Mouse (Mus musculus) small intestine, adult 2 months (tissue): ENCODE measurements around the gene Nadsyn1. TPM values are rescaled to one million over a fixed set of nuclear protein-coding genes. Genes with fewer than 3 reads are reported as not detected.

Source experiments
- H3K27ac ChIP-seq: fragments of 200-500 bp; 2 replicates; pipeline ENCODE4 v1.5.1; 2012; ENCODE audit warnings: low read depth, low read length, control low read depth, inconsistent platforms; ENCODE audit not compliant: insufficient read depth
- H3K27me3 ChIP-seq: fragments of 200-500 bp; 2 replicates; pipeline ENCODE4 v1.6.1; 2012; ENCODE audit warnings: mild to moderate bottlenecking, moderate library complexity, low read length, inconsistent platforms; ENCODE audit not compliant: control insufficient read depth, insufficient read depth
- H3K36me3 ChIP-seq: fragments of 200-500 bp; 2 replicates; pipeline ENCODE4 v1.6.1; 2012; ENCODE audit warnings: mild to moderate bottlenecking, low read length, control low read depth, inconsistent platforms; ENCODE audit not compliant: control insufficient read depth, insufficient read depth
- H3K4me1 ChIP-seq: fragments of 200-500 bp; 2 replicates; pipeline ENCODE4 v1.6.1; 2012; ENCODE audit warnings: low read length, inconsistent platforms, mixed read lengths; ENCODE audit not compliant: control insufficient read depth, insufficient read depth, insufficient read length
- H3K4me3 ChIP-seq: fragments of 200-500 bp; 2 replicates; pipeline ENCODE4 v1.5.1; 2012; ENCODE audit warnings: low read depth, mild to moderate bottlenecking, control low read depth, inconsistent platforms, low read length, moderate library complexity
- CTCF ChIP-seq: fragments of 200-500 bp; IDR thresholded peaks from 2 replicates; pipeline ENCODE4 v1.5.1; 2012; ENCODE audit warnings: low read depth, mild to moderate bottlenecking, control low read depth, inconsistent platforms, low read length, moderate library complexity, mixed read lengths; ENCODE audit not compliant: insufficient replicate concordance, insufficient read length; ENCODE audit errors: extremely low read depth
- POLR2A ChIP-seq: fragments of 200-500 bp; IDR thresholded peaks from 2 replicates; pipeline ENCODE4 v1.6.1; 2012; ENCODE audit warnings: low read depth, mild to moderate bottlenecking, control low read depth, inconsistent platforms, low read length, moderate library complexity
- WGBS: fragments of 180-500 bp; shearing (Covaris S2); methylation state at CpG from one replicate; pipeline ENCODE4 v1.1.7; 2018; 5-methylcytosine and 5-hydroxymethylcytosine counted together
- polyA plus RNA-seq: library from polyadenylated mRNA; depleted of rRNA; stranded (reverse); fragments of >200 nt; gene quantifications from 2 replicates; pipeline ENCODE4 v1.2.3, GENCODE M21; 2012; rRNA removed

Gene Nadsyn1
- polyA plus RNA-seq, 1 experiment: 55.4 TPM

DNA sequence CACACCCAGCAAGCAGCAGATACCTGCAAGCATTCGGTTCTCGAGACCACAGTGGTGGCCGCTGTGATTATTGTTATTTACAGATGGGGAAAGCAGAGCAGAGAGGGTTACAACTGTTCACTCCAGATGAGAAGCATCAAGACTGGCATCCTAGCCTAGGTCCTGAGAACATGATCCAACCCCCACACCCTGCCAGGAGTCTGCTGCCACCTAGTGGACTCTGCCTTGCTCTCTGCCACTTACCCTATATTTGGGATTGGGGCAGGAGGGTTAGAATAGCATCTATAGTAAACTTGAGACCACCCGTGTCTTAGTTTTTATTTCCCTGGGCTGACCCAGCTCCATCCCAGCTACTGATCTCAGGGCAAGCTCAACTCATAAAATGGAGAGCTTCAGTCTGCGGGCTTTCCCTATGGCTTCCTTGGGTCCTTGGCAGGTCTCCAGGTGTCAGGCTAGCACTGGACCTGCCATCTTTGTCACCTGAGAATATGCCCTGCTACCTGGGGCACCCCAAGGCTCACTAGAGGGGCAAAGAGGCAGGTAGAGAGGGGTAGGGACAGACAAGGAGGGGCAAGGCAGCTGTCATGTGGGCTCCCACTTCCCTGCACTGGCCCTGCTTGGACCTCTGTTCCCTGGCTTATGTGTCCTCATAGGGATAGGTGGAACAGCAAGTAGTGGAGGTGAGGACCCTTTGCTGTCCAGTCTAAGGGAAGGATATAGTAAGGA, 68.5 kb downstream of the Nadsyn1 start:
- Histone ChIP-seq H3K27ac (no peak overlapping the region), H3K27me3 (no peaks in the 10 kb centered on the region), H3K36me3 (no peaks in the 10 kb centered on the region), H3K4me3 (no peak overlapping the region), H3K4me1 (peaks cover 17% of the 10 kb centered on the region)
- WGBS: 38% methylated on average over 5 of the region's 5 CpGs
- TF ChIP-seq POLR2A (no peak), CTCF (peak; percentile 89; the same call in 1 of the 2 replicates)

DNA sequence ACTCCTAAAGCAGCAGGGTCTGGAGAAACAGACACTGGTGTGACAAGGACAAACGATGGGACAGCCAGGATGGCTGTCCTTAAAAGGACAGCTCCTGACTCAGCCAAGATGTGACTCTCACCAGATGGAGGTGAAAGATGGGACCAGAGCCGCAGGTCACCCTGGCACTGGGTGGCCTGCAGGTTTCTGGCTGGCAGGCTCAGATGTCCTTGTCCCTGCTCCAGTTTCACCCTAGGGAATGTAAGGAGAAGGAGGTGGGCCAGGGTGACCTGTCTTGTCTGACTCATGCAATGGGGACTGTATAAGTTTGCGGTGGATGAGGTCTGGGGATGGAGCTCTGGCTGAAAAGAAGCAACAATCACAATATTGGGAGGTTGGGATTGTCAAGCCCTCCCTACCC, 70.0 kb downstream of the Nadsyn1 start:
- Histone ChIP-seq H3K27ac (0 out of 2 replicates have a peak overlapping the region, but pooled peaks have one; percentile 27), H3K27me3 (no peaks in the 10 kb centered on the region), H3K4me1 (peaks cover 17% of the 10 kb centered on the region), H3K4me3 (no peak overlapping the region), H3K36me3 (no peaks in the 10 kb centered on the region)
- no peak for TF ChIP-seq POLR2A
- TF ChIP-seq CTCF: no peak
- WGBS: 85% methylated on average over 3 of the region's 3 CpGs

DNA sequence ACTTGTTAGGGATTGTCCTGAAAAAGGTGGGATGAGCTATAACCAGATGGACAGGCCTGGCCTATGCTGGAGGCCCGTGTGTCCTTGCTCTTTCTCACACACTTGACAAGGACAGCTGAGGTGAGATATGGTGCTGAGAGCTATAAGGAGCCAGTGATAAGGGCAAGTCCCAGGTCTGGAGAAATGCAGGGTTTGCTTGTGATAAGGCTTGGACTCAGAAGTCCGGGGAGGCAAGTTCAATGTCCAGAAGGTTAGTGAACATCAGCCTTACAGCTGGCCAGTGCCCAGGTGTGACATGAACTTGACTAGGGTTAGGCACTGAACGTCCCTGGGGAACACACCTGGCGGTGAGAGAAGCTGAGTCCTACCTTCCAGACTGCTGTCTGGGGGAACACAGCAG, 70.6 kb downstream of the Nadsyn1 start:
- H3K27ac ChIP-seq: peak overlapping the region; percentile 75
- no peak overlapping the region for H3K4me3 ChIP-seq
- H3K36me3 ChIP-seq: no peaks in the 10 kb centered on the region
- H3K4me1 ChIP-seq: peaks cover 14% of the 10 kb centered on the region
- H3K27me3 ChIP-seq: no peaks in the 10 kb centered on the region
- TF ChIP-seq POLR2A (no peak), CTCF (no peak)
- WGBS: 37% methylated on average over 4 of the region's 4 CpGs

DNA sequence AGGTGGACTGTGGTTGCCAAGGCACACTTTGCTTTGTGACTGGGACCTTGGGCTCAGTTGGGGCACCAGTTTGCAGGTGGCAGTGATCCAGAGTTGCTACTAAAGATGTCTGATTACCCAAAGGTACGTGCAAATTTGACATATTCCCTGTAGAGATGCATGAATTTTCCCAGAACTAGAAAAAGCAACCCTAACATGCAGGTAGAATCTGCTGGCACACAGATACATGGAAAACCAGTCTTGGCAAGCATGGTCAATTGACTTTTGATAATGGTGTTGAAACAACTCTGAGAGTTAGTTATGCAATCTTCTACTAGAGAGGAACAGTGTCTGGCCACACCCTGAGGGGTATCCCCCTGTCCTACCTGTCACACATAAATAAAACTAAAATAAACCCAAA, 71.3 kb downstream of the Nadsyn1 start:
- Histone ChIP-seq H3K27ac (0 out of 2 replicates have a peak overlapping the region, but pooled peaks have one; percentile 75), H3K4me1 (peaks cover 10% of the 10 kb centered on the region), H3K4me3 (no peak overlapping the region), H3K27me3 (no peaks in the 10 kb centered on the region), H3K36me3 (no peaks in the 10 kb centered on the region)
- no peak for TF ChIP-seq POLR2A
- no peak for TF ChIP-seq CTCF
- 32% methylated on average over 1 of the region's 1 CpGs for WGBS

DNA sequence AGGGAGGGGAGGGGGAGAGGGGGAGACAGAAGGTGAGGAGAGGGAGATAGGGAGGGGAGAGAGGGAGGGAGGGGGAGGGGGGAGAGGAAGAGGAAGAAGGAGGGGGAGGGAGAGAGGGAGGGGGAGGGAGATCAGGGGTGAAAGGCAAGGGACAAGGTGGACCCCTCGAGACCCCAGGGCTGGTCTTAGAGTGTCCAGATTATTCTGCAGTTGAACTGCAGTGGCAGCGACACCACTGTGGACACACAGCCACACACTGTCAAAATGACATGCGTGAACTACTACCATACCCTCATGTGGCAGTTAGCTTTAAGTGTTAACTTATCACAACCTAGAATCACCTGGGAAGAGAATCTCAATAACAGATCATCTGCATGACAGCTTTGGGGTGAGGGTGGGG, 73.6 kb downstream of the Nadsyn1 start:
- Histone ChIP-seq H3K27me3 (no peaks in the 10 kb centered on the region), H3K27ac (no peak overlapping the region), H3K4me3 (no peak overlapping the region), H3K36me3 (no peaks in the 10 kb centered on the region), H3K4me1 (peaks cover 9% of the 10 kb centered on the region)
- WGBS: 73% methylated on average over 3 of the region's 3 CpGs
- TF ChIP-seq CTCF (no peak), POLR2A (no peak)

DNA sequence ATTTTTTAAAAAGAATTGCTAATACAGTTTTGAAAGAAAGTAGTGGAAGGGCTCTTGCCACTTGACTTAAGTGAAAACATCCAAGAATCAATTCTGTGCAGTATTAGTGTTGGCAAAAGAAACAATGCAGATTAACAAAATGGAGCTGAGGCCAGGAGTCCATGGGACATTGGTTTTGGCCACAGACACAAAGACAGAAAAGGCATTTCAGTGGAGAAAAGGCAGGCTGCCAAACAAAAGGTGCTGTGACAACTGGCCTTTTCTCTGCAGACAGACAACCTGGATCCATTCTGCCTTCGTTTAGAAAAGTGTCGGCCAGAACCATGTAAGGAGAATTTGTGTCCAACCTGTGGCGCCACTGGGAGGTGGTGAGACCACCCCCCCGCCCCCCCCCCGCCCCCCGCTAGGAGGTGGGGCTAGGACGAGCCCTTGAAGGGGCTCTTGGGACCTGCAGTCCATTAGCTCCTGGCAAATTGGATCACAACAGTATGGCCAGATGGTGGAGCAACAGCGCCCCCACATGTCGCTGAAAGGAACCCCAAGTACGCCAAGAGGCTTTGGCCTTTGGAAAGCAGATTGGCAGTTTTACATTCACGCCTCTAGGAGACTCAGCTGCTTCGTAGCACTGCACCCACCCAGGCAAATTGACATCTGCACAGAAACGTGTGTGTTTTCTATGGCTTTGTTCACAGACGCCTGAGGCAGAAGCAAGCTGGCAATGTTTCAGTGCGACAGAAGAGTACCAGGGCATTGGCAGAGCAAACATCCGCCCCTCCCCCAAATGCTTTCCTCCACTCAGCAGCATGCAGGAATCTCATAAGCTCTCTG, 74.4 kb downstream of the Nadsyn1 start:
- WGBS: 8% methylated on average over 16 of the region's 16 CpGs
- Histone ChIP-seq H3K4me3 (no peak overlapping the region), H3K27ac (no peak overlapping the region), H3K4me1 (peaks cover 9% of the 10 kb centered on the region), H3K36me3 (no peaks in the 10 kb centered on the region), H3K27me3 (no peaks in the 10 kb centered on the region)
- TF ChIP-seq POLR2A (no peak), CTCF (peak; percentile 98)

Other genes with a start within 250 kb of the Nadsyn1 start
- 9.5 and 13.6 TPM in 2 replicates for gene Cars, start 222.8 kb downstream of the Nadsyn1 start, polyA plus RNA-seq
- gene Tnfrsf26, start 194.1 kb downstream of the Nadsyn1 start, polyA plus RNA-seq: 0.09 and 0.27 TPM in 2 replicates
- 0.99 and 1.4 TPM in 2 replicates for gene Tnfrsf22, start 173.2 kb downstream of the Nadsyn1 start, polyA plus RNA-seq
- 1.2 and 2.9 TPM in 2 replicates for gene Tnfrsf23, start 137.0 kb downstream of the Nadsyn1 start, polyA plus RNA-seq
- 15.9 and 23.1 TPM in 2 replicates for gene Osbpl5, start 65.9 kb downstream of the Nadsyn1 start, polyA plus RNA-seq
- gene Mrgprg, start 55.9 kb downstream of the Nadsyn1 start, polyA plus RNA-seq: 0.27 TPM in 1 of 2 replicates, not detected in the other
- gene Mrgpre, start 38.3 kb downstream of the Nadsyn1 start, polyA plus RNA-seq: 1.6 and 3.6 TPM in 2 replicates
- gene Dhcr7, start 296 bp upstream of the Nadsyn1 start, polyA plus RNA-seq: 56.9 and 114 TPM in 2 replicates
- gene Gm498, start 44.0 kb upstream of the Nadsyn1 start, polyA plus RNA-seq: not detected in 2 replicates
- gene Shank2, start 179.1 kb upstream of the Nadsyn1 start, polyA plus RNA-seq: 2.1 and 2.4 TPM in 2 replicates